Mouse (Mus musculus) liver, embryonic 14.5 days (tissue): ENCODE measurements around the gene Amigo2.

Experiments
- CTCF ChIP-seq: IDR thresholded peaks from 2 replicates; pipeline ENCODE4 v1.5.1; 2016; ENCODE audit warnings: antibody characterized with exemption, low read depth, control low read depth
- EP300 ChIP-seq: IDR thresholded peaks from 2 replicates; pipeline ENCODE4 v1.6.1; 2016; ENCODE audit warnings: antibody characterized with exemption, low read depth

DNA sequence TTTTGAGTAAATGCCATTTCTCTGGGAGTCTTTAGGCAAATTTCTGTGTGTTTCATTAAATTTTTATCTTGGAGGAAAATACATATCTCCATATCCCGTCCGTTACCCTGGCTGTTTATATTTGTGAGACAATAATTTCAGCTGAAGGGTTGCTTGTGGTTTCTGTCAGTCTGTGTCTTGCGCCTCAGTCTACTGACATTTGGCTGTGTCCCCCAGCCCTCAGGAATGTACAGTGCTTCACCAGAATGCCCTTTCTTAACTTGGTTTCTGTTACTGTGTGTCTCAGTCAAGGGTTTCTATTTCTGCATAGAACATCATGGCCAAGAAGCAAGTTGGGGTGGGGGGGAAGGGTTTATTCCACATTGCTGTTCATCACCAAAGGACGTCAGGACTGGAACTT lies 42.1 kb upstream of the Amigo2 start:
- no peak for TF ChIP-seq CTCF
- TF ChIP-seq EP300: no peak
